Mouse (Mus musculus): ENCODE measurements around the gene Mtmr12. TPM values are rescaled to one million over a fixed set of nuclear protein-coding genes. Genes with fewer than 3 reads are reported as not detected.
A peak's percentile ranks its signal among the peaks of the same experiment; 100 is the strongest.

Gene Mtmr12
- polyA plus RNA-seq, 1 experiment: 12.1 TPM

DNA sequence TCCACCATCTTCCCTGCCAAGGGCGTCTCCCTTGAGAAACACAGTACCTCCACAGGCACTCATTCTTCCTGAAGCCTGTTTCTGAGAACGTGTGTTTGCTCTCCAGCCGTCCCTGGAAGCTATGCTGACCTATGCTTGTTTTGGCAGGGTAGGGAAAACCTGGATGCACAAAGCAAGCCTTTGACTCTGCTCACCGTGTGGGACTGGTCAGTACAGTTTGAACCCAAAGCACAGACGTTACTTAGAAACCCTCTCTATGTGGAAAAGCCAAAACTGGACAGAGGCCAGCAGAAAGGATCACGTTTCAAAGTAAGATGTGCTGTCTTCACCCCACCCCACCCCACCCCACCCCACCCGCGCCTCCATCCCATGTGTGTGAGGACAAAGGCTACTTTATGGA, 61.6 kb downstream of the Mtmr12 start:
- Histone ChIP-seq H3K4me1 (ENCODE audit: control insufficient read depth, insufficient read depth, low read length) (no peaks in the 10 kb centered on the region), H3K4me3 (replicated peaks; ENCODE audit: control insufficient read depth, low read depth, low read length) (no peak overlapping the region), H3K27ac (ENCODE audit: control insufficient read depth, insufficient read depth, low read depth, low read length, poor library complexity) (no peak overlapping the region)
- WGBS: 81% methylated on average over 8 of the region's 8 CpGs
- TF ChIP-seq CTCF (IDR thresholded peaks at IDR 0.05; ENCODE audit: control insufficient read depth, insufficient read depth, low read length) (no peak), POLR2A (IDR thresholded peaks at IDR 0.05; ENCODE audit: borderline replicate concordance, control insufficient read depth, low read depth, low read length) (no peak)

DNA sequence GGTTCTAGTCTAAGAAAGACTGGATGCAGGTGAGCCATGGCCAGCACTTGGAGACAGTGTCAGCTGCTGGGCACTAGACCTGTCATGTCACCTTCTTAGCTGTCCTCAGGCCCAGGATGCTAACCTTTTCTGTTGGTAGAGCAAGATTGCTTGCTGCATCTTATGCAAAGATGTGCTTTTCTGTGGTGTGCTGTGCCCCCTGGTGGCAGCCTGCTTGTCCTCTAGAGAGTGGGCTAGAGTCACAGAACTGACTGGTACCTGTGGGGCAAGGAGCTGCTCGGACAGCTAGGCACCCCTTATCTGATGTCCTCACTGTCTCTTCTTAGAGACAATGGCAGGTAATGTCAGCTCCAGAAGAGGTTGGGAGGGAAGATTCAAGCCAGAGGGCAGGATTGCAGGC, 63.2 kb downstream of the Mtmr12 start:
- H3K4me1 ChIP-seq (ENCODE audit: control insufficient read depth, insufficient read depth, low read length): no peaks in the 10 kb centered on the region; the same call in 1 of the 2 replicates
- TF ChIP-seq POLR2A (IDR thresholded peaks at IDR 0.05; ENCODE audit: borderline replicate concordance, control insufficient read depth, low read depth, low read length) (no peak), CTCF (IDR thresholded peaks at IDR 0.05; ENCODE audit: control insufficient read depth, insufficient read depth, low read length) (peak; percentile 80)
- WGBS: 59% methylated on average over 1 of the region's 1 CpGs
- no peak overlapping the region for H3K27ac ChIP-seq (ENCODE audit: control insufficient read depth, insufficient read depth, low read depth, low read length, poor library complexity)
- no peak overlapping the region for H3K4me3 ChIP-seq (replicated peaks; ENCODE audit: control insufficient read depth, low read depth, low read length)

DNA sequence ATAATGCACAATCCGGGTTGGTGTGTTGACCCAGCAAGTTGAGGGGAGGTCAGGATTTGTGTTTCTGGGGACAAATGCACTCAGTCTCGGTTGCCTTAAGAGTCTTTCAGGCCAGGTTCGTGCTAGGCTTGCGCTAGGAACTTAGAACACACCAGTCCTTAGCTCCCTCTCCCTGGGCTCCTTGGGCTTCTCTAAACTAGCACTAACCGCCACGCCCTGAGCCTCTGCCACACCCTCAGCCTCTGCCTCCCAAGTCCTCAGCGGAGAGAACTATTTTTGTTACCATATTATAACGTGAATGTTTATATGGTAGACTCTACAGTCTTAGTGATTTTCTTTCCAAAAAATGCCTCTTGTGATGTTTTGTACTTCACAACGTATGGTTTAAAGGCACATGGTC, 66.5 kb downstream of the Mtmr12 start:
- TF ChIP-seq CTCF (IDR thresholded peaks at IDR 0.05; ENCODE audit: control insufficient read depth, insufficient read depth, low read length): no peak
- TF ChIP-seq POLR2A (IDR thresholded peaks at IDR 0.05; ENCODE audit: borderline replicate concordance, control insufficient read depth, low read depth, low read length): no peak
- WGBS: 79% methylated on average over 9 of the region's 9 CpGs
- H3K4me3 ChIP-seq (replicated peaks; ENCODE audit: control insufficient read depth, low read depth, low read length): no peak overlapping the region
- H3K4me1 ChIP-seq (ENCODE audit: control insufficient read depth, insufficient read depth, low read length): no peaks in the 10 kb centered on the region; the same call in 1 of the 2 replicates
- H3K27ac ChIP-seq (ENCODE audit: control insufficient read depth, insufficient read depth, low read depth, low read length, poor library complexity): no peak overlapping the region

DNA sequence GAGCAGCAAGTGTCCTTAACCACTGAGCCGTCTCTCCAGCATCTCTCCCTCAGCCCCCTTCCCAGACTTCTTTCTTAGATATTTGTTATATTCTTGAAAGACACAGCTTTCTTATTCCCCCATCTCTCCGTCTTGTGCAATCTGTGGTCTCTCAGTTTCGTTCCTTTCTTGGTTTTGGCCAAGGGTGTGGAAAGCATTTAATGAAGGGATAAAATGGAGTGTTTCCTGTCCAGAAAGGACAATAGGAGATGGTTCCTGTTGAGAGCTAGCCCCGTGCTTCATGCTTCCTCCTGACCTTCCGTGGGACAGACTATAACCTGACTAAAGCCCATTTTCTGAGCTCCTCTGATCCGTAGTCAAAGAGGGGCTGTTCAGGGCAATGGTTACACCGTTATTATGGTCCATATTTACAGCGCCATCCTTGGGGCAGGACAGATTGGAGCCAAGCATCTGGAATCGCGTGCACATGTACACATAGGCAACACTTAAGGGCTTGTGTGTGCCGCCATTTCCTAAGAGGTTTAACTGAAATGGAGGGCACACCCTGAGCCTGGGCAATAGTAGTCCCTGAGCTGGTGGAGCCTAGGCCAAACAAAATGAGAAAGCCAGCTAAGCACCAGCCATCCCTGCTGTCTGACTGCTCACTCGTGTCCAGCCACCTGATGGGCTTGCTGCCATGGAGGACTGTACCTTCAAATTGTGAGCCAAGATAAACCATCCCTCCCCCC, 68.7 kb downstream of the Mtmr12 start:
- TF ChIP-seq CTCF (IDR thresholded peaks at IDR 0.05; ENCODE audit: control insufficient read depth, insufficient read depth, low read length) (no peak), POLR2A (IDR thresholded peaks at IDR 0.05; ENCODE audit: borderline replicate concordance, control insufficient read depth, low read depth, low read length) (no peak)
- WGBS: 63% methylated on average over 12 of the region's 12 CpGs
- no peak overlapping the region for H3K4me3 ChIP-seq (replicated peaks; ENCODE audit: control insufficient read depth, low read depth, low read length)
- no peak overlapping the region for H3K27ac ChIP-seq (ENCODE audit: control insufficient read depth, insufficient read depth, low read depth, low read length, poor library complexity)
- H3K4me1 ChIP-seq (ENCODE audit: control insufficient read depth, insufficient read depth, low read length): no peaks in the 10 kb centered on the region; the same call in 1 of the 2 replicates

DNA sequence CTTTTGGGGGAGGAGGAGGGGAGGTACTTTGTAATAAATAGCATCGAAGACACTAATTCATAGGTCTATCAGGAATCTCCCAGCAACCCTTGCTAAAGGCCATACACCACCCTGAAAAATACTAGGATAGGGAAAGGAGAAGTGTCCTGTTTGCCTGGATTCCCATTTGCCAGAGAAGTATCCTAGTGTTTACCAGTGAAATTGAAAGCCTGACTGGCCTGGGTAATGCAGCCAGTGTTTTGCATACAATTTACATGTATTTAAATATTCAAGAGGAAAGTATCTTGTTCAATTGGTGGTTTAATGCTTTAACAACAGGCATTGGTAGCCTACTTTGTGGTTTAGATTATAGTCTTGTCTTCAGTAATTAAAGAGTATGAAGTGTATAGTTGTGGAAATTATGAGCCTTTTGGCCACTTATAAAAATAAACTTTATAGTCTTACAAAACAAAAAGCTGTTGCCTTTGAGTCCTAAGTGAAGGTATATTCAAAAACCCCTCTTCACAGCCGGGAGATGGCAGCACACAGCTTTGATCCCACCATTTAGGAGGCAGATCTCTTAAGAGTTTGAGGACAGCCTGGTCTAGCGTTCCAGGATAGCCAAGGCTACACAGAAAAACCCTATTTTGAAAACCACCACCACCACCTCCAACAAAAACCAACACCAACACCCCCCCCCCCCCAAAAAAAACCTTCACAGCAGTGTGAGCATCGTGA, 69.4 kb downstream of the Mtmr12 start:
- H3K27ac ChIP-seq (ENCODE audit: control insufficient read depth, insufficient read depth, low read depth, low read length, poor library complexity): no peak overlapping the region
- no peak overlapping the region for H3K4me3 ChIP-seq (replicated peaks; ENCODE audit: control insufficient read depth, low read depth, low read length)
- no peaks in the 10 kb centered on the region; the same call in 1 of the 2 replicates for H3K4me1 ChIP-seq (ENCODE audit: control insufficient read depth, insufficient read depth, low read length)
- 52% methylated on average over 4 of the region's 4 CpGs for WGBS
- TF ChIP-seq CTCF (IDR thresholded peaks at IDR 0.05; ENCODE audit: control insufficient read depth, insufficient read depth, low read length) (no peak), POLR2A (IDR thresholded peaks at IDR 0.05; ENCODE audit: borderline replicate concordance, control insufficient read depth, low read depth, low read length) (no peak)

DNA sequence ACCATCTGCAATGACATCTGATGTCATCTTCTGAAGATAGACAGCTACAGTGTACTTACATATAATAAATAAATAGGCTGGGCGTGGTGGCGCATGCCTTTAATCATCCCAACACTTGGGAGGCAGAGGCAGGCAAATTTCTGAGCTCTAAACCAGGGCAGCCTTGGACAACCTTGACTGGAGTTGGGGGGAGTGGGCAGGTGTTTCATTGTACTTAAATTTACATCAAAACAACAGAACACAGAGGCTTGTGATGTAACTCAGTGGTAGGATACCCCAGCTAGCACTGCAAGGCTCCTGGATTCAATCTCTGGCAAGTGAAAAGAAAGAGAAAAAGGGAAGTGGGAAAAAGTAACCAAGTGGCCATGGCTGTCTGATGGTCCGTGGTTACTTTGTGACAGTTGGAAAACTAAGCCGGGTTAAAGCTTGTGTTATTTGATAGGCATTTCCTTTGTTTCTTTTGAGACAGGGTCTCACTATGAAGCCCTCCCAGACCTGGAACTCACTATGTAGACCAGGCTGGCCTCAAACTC, 70.3 kb downstream of the Mtmr12 start:
- Histone ChIP-seq H3K27ac (ENCODE audit: control insufficient read depth, insufficient read depth, low read depth, low read length, poor library complexity) (no peak overlapping the region), H3K4me3 (replicated peaks; ENCODE audit: control insufficient read depth, low read depth, low read length) (no peak overlapping the region), H3K4me1 (ENCODE audit: control insufficient read depth, insufficient read depth, low read length) (no peaks in the 10 kb centered on the region; the same call in 1 of the 2 replicates)
- 45% methylated on average over 4 of the region's 4 CpGs for WGBS
- TF ChIP-seq POLR2A (IDR thresholded peaks at IDR 0.05; ENCODE audit: borderline replicate concordance, control insufficient read depth, low read depth, low read length) (no peak), CTCF (IDR thresholded peaks at IDR 0.05; ENCODE audit: control insufficient read depth, insufficient read depth, low read length) (no peak)

DNA sequence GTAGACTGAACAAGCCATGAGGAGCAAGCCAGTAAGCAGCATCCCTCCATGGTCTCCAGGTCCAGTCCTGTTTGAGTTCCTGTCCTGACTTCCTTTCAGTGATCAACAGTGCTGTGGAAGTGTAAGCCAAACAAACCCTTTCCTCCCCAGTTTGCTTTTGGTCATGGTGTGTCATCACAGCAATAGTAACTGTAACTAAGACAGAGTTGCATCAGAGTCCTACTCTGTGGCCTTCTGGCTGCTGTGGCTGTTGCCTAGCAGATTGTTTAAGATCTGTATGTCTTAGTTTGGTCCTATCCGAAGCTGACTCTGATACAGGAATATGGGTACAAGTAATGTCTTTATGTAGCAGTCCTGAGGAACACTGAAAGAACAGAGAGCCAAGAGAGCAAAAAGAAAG, 75.0 kb downstream of the Mtmr12 start:
- Histone ChIP-seq H3K27ac (ENCODE audit: control insufficient read depth, insufficient read depth, low read depth, low read length, poor library complexity) (no peak overlapping the region), H3K4me1 (ENCODE audit: control insufficient read depth, insufficient read depth, low read length) (no peaks in the 10 kb centered on the region), H3K4me3 (replicated peaks; ENCODE audit: control insufficient read depth, low read depth, low read length) (no peak overlapping the region)
- TF ChIP-seq POLR2A (IDR thresholded peaks at IDR 0.05; ENCODE audit: borderline replicate concordance, control insufficient read depth, low read depth, low read length) (no peak), CTCF (IDR thresholded peaks at IDR 0.05; ENCODE audit: control insufficient read depth, insufficient read depth, low read length) (no peak)
- 85% methylated on average over 1 of the region's 1 CpGs for WGBS

DNA sequence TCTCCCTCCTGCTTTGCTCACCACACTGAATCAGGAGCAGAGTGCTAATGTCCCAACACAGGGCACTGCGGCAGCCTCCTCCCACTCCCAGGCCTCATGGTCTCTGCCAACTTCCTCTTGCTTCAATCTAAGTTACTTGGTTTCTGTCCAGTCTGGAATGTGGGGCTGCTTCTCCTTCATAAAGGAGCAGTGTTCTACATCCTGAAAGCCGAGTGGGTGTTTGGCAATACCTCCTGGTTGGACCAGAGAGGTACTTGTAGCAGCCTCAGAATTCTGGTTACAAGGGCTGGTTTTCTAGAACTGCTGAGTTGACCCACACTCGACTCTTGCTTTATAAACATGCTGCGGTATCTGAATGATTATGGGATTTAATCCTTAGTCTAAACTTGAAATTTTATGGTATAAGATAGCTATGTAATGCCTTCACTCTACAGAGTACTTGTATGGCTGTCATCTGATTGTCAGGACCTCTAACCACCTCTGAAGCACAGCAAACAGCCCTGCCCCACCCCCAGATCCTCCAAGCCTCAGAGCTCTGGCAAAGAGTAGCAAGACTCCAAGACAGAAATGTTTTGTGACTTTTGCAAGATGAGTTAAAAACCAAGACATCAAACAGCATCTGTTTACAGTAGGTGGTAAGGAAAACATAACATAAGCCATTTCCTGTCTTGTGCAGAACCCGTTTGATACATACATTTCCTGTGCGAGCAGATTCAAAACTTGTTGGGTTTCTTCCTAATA, 80.1 kb downstream of the Mtmr12 start:
- TF ChIP-seq CTCF (IDR thresholded peaks at IDR 0.05; ENCODE audit: control insufficient read depth, insufficient read depth, low read length) (no peak), POLR2A (IDR thresholded peaks at IDR 0.05; ENCODE audit: borderline replicate concordance, control insufficient read depth, low read depth, low read length) (no peak)
- Histone ChIP-seq H3K4me1 (ENCODE audit: control insufficient read depth, insufficient read depth, low read length) (no peaks in the 10 kb centered on the region), H3K4me3 (replicated peaks; ENCODE audit: control insufficient read depth, low read depth, low read length) (no peak overlapping the region), H3K27ac (ENCODE audit: control insufficient read depth, insufficient read depth, low read depth, low read length, poor library complexity) (no peak overlapping the region)
- 56% methylated on average over 6 of the region's 6 CpGs for WGBS

Data from bone marrow, adult 2 months (tissue).